Mouse (Mus musculus): Measurements from ENCODE around the gene Ttll8.

The Ttll8 gene

DNA sequence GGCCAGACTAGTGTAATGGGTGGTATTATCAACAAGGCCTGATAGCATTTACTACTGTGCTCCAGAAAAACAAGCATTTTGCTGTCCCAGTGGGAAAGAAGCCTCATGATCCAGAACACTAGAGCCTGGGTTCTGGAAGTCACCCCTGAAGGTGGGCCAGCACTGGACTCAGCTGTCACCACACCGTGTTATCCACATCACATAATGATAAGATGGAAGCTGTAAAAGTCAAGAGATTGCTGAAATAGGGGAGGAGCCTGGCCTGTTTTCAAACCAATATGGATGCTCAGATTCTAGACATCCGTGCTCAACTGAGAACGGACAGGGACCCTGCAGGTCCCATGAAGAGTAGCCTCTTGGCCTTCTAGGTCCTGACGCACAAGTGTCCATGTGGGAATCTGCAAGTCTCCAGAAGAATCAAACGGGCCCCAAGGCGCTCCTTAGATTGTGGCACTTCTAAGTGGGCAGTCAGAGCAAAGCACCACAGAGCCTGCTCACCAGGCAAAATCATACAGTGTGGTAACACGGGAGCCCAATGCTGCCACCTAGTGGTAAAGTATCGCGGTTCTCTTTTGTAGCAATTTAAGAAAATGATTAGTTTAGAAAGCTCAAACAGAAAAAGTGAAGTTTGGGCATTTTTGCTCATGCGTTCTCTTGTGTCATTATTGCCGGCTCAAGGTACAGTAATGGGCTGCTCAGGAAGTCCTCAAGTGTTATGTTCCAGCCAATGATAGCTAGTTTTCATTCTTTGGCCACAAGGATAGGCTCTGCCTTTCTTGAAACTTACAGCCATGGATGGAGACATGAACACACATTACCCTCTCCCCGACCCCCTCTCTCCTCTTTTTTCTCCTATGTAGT lies 32.9 kb downstream of the Ttll8 start:
- DNase-seq (ENCODE audit: extremely low spot score): peak; percentile 73

DNA sequence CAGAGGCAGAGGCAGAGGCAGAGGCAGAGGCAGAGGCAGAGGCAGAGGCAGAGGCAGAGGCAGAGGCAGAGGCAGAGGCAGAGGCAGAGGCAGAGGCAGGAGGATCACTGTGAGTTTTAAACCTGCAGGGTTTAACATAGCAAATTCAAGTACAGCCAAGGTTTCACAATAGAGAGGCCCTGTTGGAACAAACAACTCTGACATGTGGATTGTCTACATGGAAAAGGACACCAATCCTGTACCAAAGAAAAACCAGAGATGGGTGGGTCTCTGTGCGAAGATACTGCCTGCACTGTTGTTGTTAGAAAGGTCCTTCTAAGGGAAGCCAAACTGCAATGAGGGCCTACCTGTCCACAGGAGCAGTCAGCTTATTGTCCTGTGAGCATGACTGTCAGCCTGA lies 34.2 kb downstream of the Ttll8 start:
- DNase-seq (ENCODE audit: extremely low spot score): no peak

DNA sequence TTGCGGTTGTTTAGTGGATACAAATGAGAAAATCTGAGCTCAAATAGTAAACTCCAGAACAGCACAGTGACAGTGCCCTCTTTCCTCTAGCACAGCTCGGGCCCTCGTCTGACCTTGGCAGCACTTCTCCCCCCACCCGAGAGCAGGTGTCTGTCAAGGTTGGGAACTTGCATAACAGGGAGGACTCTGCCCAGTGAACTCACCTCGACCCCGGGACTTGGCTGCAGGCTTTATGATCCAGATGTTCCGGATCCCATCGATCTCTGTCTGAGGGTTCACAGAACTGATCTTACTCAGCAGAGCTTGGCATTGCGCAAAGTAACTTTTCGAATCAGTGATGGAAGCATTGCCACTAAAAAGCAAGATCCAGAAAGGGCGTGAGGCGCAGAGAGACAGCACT lies 34.9 kb downstream of the Ttll8 start:
- no peak for DNase-seq (ENCODE audit: extremely low spot score)

DNA sequence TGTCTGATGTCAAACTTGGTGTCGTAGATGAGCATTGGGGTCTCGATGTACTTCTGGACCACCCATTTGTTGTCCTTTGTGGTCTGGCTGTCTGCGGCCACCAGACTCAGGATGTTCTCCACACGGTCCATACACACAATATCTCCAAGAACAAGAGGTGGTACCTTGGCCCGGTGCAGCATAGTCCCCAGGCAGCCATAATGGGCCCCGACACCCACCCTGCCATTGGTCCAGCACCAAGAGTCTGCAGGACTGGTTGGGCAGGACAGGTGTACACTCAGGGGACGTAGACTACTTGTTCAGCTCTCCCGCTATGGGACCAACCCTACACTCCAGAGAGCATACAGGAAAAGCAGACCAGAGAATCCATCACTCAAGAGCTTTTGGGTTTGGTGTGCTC lies 37.1 kb downstream of the Ttll8 start:
- no peak for DNase-seq (ENCODE audit: extremely low spot score)

DNA sequence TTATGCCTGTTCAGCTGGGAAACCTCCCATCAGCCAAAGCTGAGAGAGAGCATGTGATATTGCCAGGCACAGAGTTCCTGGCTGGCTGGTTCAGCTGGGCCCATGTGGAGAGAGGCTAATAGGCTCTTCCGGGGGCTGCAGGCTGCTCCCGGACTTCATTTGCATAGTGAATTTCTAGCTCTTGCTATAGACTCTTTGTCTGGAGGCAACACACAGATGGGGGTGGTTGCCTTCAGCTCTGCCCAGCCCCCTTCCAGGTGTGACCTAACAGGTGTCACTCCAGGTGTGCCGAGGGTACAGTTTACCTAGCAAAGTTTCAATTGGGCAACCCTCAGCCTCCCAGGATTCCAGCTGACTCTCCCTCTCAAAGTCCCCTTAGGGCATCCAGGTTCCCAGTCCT lies 37.9 kb downstream of the Ttll8 start:
- no peak for DNase-seq (ENCODE audit: extremely low spot score)

DNA sequence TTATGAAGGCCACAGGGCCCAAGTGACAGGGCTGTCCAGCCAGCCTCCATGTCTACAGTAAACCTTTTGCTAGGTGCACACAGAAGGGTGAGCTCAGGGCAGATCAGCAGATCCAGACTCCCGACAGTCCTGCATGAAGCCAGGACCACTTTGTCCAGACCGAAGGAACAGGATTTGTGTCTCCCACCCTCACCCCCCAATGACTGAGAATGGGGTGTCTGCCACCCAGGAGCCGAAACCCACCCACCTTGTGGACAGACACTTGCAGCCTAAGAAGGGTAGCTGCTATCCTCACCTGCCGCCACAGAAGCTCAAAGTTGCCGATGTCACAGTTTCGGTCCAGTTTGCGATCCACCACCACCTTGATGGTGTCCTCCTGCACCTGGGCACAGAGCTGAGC lies 39.2 kb downstream of the Ttll8 start:
- DNase-seq (ENCODE audit: extremely low spot score): no peak

DNA sequence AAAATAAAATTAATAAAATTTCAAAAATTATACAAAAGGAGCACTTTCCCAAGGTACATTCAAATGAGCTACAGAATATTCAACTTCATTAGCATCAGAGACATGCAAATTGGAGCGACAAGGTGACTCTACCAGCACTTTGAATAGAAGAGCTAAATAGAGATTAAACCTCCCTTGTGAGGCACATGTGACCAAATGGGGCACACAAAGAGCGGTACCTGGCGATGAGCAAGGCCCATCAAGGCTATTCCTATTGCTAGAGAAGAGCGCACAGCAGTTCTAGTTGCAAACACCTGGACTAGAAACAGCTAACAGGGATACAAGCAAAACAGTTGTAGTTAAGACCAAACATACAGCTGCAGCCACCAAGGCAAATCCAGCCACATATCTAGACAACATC lies 47.9 kb downstream of the Ttll8 start:
- DNase-seq (ENCODE audit: extremely low spot score): no peak

DNA sequence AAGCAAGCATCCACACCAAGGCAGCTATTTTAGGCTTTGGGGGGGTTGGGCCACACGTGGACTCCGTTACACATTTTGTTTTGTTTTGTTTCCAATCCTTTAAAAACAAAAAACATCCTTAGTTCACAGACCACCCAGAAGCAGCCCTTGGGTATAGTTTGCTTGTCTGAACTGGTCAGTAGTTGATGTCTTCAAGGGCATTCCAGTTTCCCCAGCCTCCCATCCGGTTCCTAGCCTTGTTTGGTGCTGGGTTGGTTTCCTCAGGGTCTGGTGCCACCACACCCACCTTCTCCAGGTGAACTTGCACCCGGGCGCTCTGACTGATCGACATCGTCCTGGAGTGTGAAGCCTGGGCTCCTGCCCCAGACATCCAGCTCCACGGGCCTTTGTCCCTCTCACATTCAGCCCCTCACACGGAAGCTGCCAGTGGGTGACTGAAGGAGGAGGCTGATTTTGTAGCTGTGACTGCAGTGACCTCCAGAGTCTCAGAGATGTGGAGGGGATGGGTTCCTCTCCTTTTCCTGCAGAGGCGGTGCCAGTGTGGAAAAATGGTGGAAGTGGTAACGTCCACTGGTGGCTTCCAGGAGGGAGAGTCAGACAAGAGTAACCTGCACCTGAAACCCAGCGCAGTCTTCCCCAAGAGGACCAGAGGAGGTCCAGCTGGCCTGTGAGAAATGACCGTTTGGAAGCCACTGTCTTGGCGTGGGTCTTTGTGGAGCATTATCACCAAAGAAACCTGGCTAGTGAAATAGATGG lies 50.0 kb downstream of the Ttll8 start:
- no peak for DNase-seq (ENCODE audit: extremely low spot score)

DNA sequence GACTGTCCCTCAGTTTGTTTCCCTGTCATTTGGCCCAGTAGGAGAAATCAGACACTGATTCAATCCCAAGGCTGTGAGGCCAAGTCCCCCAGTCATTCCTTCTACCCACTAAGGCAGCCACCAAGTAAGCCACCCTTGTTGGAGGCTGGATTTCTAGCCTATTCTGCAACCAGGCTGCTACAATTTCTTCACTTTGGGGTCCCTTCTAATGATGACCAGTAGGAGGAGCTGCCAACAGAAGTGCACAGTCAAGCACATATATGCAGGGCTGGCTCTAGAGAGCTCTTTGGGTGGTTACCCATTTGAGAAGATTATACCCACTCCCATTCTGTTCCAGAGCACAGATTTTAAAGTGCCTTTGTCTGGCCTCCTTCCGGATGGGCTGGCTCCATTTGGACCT lies 51.1 kb downstream of the Ttll8 start:
- DNase-seq (ENCODE audit: extremely low spot score): no peak

DNA sequence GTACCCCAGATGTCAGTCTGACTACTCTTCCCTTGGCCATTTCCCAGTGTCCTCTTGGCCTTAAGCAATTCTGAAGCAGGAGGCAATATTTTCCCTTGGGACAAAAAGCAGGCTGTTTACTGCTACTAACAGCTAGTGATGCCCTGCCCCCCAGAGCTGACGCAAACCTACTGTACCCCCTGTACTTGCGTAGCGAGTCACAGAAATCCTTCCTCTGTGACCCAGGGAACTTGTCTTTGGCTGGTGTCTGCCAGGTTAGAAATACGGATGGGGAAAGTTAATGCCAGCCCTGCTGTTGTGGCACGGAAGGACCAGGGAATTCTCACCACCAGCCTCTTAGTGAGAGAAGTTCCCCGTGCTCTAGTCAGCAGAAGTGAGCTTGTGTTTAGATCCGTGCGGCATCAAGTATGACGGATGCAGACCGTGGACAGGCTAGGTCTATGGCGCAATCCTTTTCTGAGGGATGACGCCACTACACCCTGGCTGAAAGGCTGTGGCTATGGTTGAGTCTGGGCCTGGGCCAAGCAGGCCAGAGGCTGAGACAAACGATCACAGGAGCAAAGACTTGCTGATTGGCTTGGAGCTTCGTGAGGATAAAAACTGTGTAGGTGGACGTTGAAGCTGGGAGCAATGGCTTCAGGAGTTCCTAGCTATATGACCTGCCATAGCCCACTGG lies 51.9 kb downstream of the Ttll8 start:
- DNase-seq (ENCODE audit: extremely low spot score): no peak

DNA sequence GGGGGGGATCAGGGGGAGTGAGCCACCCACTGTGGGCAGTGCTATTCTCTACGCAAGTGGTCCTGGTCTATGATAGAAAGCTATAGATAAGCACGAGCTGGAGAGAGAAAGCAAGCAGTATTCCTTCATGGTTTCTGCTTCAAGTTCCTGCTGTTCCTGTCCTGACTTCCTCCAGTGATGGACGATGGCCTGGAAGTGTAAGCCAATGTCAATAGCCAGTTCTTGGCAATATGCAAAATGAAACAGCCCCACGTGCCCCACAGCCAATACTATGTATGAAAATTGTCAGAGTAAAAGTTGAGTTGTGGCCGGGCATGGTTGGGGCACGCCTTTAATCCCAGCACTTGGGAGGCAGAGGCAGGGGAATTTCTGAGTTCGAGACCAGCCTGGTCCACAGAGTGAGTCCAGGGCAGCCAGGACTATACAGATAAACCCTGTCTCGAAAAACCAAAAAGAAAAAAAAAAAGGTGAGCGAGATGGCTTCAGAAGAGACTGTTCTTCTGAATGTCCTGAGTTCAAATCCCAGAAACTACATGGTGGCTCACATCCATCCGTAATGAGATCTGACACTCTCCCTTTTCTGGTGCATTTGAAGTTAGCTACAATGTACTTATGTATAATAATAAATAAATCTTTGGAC lies 57.8 kb downstream of the Ttll8 start:
- no peak for DNase-seq (ENCODE audit: extremely low spot score)

DNA sequence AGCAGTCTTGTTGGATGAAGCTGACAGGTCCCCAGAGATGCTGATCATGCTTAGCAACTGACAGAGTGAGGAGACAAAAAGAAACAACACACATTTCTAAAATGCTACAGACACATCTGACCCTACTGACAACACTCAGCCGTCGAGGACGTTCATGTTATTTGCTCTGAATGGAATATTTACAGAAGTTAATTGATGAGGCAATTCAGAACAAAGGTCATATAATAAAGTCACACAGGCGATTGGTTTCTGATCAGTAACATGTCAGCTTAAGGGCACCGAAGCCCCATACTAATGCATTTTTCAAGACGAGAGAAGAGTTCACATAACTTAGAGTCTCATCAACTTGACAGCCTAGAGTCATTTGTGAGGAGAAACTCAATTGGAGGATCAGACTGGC lies 58.3 kb downstream of the Ttll8 start:
- DNase-seq (ENCODE audit: extremely low spot score): no peak

DNA sequence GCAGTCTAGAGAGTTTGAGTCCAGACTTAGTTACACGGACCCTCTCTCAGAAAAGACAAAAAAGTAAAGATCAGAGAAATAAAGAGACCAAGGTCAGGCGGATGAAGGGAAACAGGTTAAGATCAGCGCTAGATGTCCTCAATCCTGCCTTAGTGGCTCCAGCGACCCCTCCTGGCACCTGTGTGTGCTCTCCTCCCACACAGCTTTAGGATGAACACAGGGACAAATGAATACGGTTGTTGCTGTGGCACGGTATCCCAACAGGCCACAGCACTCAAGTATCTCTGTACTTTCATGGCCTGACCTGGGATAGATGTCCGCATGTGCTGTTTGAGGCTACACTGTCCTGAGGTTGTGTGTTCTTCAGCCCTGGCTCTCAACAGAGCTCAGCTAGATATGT lies 59.1 kb downstream of the Ttll8 start:
- DNase-seq (ENCODE audit: extremely low spot score): no peak

DNA sequence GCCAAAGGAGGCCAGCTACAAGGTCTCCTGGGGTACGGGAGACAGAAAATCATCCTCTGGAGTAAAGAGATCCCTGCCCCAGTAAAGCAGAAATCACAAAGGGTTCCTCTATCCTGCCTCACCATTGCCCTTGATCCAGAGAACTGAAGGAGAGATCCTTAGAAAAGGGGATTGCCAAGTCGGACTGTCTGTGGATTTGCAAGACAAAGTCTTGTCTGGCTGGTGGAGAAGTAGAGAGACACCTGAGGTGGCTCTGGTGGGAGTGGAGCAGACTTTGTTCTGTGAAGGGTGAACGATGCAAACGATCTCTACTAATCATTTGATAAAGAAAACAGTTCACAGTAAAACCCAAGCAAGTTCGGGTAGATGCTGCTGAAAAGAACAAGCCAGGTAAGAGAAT lies 61.3 kb downstream of the Ttll8 start:
- DNase-seq (ENCODE audit: extremely low spot score): no peak

DNA sequence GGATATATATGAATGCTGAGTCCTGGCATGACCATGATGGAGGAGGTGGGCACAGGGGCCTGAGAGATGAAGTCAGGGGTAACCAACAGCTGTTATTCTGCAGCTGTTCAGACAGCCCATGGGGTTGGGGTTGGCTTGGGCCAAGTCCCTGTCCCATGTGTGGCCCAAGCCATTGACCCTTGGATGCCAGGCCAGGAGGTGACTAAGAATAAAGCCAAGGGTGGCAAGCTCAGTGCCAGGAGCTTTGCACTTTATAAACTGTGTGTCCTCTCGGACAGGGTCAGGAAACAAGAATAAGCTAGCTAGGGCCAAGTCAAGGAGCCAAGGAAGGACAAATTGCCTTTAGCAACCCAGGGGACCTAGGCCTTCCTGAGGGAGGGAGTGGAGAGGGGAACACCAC lies 62.0 kb downstream of the Ttll8 start:
- no peak for DNase-seq (ENCODE audit: extremely low spot score)

DNA sequence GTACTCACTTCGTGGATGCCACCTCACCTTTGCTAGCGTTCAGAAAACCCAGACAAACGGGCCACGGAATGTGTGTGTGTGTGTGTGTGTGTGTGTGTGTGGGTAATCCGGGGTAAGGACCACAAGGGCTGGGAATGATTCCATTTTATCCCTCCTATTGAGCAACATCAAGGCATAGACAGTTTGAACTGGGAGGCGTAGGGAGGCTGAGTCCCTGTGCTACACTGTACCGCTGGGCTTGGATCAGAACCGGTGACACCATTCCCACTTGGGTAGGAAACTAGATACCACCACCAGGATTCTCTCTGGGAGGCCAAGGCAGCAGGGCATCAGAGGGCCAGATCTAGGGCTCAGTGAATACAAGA lies 62.6 kb downstream of the Ttll8 start:
- DNase-seq (ENCODE audit: extremely low spot score): no peak

DNA sequence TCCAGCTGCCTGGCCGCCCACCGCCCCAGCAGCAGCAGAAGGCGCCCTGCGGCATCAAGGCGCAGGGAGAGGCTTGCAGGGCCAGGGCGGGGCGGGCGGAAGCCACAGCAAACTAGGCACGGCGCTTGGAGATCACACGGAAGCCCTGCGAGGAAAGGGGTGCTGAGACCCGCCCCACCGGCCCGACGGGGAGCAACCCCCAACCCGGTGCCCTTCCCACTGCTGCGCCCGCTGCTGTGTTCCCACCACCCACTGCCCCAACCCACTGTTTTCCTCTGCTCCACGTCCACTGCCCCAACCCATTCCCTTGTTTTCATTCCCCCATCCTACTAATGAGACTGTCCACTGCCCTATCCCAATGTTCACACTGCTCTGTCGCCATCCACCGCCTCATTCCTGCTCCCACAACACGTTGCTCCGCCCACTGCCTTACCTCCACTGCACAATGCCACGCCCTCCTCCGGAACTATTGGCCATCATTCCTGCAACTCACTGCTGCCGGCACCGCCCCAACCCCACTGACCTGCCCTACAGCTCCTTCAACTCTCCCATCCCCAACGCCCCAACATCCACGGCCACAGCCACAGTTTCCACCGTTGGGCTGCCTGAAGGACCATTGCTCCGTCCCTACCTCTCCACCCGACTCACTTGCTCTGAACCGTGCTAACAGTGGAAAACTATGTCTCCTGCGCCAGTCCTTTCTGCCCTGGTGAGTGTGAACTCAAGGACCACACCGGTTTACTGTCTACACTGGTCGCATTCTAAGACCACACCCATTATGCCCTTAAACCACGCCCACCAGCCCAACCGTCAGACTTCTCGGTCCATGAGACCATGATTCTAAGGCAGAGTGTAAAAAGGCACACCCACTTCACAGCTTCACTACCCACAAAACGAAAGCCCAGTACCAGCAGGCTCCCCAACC lies 63.2 kb downstream of the Ttll8 start:
- peak; percentile 86 for DNase-seq (ENCODE audit: extremely low spot score)

DNA sequence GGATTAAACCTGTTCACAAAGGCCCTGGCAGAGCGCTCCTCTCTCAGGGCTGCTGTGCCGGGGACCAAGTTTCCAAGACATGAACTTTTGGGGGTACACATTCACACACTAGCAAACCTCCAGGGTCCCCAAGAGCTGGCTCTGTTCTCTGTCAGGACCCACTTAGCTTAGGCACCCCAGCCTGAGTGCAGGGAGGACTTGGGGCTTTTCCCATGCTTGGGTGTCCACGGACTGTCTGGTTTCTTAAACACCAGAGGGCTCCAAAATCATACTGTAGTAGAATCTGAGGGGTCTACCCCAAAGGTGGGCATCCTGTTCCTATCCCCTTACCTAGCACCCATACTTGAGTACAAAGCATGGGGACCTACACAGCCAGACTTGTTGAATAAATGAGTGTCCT lies 64.2 kb downstream of the Ttll8 start:
- DNase-seq (ENCODE audit: extremely low spot score): no peak

DNA sequence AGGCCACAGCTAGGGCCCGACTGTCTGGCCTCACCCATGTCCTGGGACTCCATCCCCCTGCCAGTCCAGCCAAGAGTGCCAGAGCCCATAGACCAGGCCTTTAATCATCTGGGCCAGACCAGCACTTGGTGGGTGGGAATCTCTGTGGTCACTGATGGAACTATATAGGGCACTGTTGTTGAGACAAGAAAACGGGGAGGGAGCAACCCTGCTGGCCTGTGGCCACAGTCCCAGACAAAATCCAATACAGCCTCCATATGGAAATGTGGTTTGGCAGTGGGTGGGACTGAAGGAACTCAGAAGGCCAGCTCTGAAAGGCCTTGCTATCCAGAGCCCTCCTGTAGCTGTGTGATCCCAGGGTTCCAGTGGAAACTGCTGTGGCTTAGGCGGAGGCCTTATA lies 65.2 kb downstream of the Ttll8 start:
- DNase-seq (ENCODE audit: extremely low spot score): no peak

DNA sequence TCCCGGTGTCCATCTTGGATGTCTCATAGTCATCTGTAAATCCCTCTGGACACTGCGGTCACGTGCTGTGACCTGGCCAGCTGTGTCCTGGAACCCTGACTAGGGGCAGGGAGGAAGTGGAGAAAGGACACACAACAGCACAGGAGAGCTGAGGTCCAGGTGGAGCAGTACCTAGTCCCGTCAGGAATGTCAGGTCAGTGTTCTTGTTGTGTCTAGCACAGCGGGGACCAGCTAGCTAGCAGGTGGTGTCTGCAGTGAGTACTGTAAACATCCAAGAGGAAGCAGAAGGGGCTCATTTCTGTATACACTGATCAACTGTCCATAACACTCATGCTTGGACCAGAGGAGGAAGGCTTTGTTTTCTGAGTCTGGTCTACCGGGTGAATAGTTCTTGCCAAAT lies 68.8 kb downstream of the Ttll8 start:
- DNase-seq (ENCODE audit: extremely low spot score): no peak

DNA sequence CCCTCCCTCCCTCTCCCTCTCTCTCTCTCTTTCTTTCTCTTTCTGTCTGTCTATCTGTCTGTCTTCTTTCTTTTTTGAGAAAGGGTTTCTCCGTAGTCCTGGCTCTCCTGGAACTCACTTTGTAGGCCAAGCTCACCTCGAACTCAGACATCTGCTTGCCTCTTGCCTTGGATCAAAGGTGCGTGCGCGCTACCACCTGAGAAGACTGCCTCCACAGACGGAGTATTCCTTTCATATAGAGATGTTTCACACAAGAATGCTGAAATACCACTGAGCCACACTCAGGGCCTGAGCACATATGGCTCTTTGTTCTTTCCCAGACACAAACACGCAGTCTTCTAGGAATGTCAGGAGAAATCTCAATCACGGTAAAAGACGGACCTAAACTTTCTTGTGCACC lies 70.9 kb downstream of the Ttll8 start:
- no peak for DNase-seq (ENCODE audit: extremely low spot score)
